Mouse (Mus musculus) intestine, embryonic 14.5 days (tissue): ENCODE data around the gene Klhl22. TPM values are rescaled to one million over a fixed set of nuclear protein-coding genes. Genes with fewer than 3 reads are reported as not detected.

Source experiments
- ATAC-seq: fragments of 200-750 bp; cut with Nextera tagmentation; replicated peaks from 2 replicates; pipeline ENCODE4 v1.8.0; 2017; ENCODE audit warnings: low read depth, moderate number of reproducible peaks, moderate TSS enrichment, moderate library complexity; ENCODE audit not compliant: low FRiP score, low TSS enrichment
- DNase-seq: peaks from one replicate; pipeline ENCODE4 v3.0.0-alpha.2; 2018; ENCODE audit warnings: low spot score
- H3K27ac ChIP-seq: fragments of 300-500 bp; sonication (generic); 2 replicates; pipeline ENCODE4 v1.5.1; 2014; ENCODE audit warnings: low read depth, mild to moderate bottlenecking, control low read depth
- H3K27me3 ChIP-seq: fragments of 300-500 bp; sonication (generic); replicated peaks from 2 replicates; pipeline ENCODE4 v1.6.1; 2014; ENCODE audit warnings: low read length, control low read depth; ENCODE audit not compliant: control insufficient read depth, insufficient read depth
- H3K36me3 ChIP-seq: fragments of 300-500 bp; sonication (generic); 2 replicates; pipeline ENCODE4 v1.6.1; 2014; ENCODE audit warnings: low read length, control low read depth; ENCODE audit not compliant: control insufficient read depth, insufficient read depth
- H3K4me1 ChIP-seq: fragments of 300-500 bp; sonication (generic); replicated peaks from 2 replicates; pipeline ENCODE4 v1.6.1; 2014; ENCODE audit warnings: low read length, control low read depth, mixed read lengths; ENCODE audit not compliant: control insufficient read depth, insufficient read depth
- H3K4me2 ChIP-seq: fragments of 300-500 bp; sonication (generic); 2 replicates; pipeline ENCODE4 v1.6.1; 2014; ENCODE audit warnings: low read length
- H3K4me3 ChIP-seq: fragments of 300-500 bp; sonication (generic); 2 replicates; pipeline ENCODE4 v1.5.1; 2014; ENCODE audit warnings: low read depth, low read length, control low read depth, mixed read lengths
- H3K9ac ChIP-seq: fragments of 300-500 bp; sonication (generic); 2 replicates; pipeline ENCODE4 v1.6.1; 2014; ENCODE audit warnings: mild to moderate bottlenecking, low read length
- H3K9me3 ChIP-seq: fragments of 300-500 bp; sonication (generic); 2 replicates; pipeline ENCODE4 v1.6.1; 2016; ENCODE audit warnings: low read length, control low read depth; ENCODE audit not compliant: control insufficient read depth
- WGBS: fragments of 180-500 bp; shearing (Covaris S2); extraction: QIAGEN DNeasy Blood & Tissue Kit; methylation state at CpG from one replicate; pipeline ENCODE4 v1.1.7; 2014; 5-methylcytosine and 5-hydroxymethylcytosine counted together
- polyA plus RNA-seq: library from polyadenylated mRNA; unstranded; fragments of >200 nt; fragmentation: Nextera tagmentation; extraction: Ambion mirVana; gene quantifications from 2 replicates; pipeline ENCODE4 v1.2.1, GENCODE M21; 2014

Klhl22 gene
- polyA plus RNA-seq, 1 experiment from 2014 or later, result 66.5 TPM

- Histone ChIP-seq H3K4me3 (0 out of 2 replicates have a peak overlapping the region, but pooled peaks have one; percentile 63), H3K4me1 (peaks cover 29% of the 10 kb centered on the region), H3K36me3 (peaks cover 13% of the 10 kb centered on the region), H3K4me2 (peak overlapping the region; percentile 82), H3K9ac (no peak overlapping the region), H3K27me3 (no peaks in the 10 kb centered on the region), H3K9me3 (no peaks in the 10 kb centered on the region), H3K27ac (no peak overlapping the region)
- DNase-seq (no peak), ATAC-seq (no peak)
- 31% methylated on average over 1 of the region's 1 CpGs for WGBS
Observed at GRCm38 (mm10) chr16:17761074-17761473, 1.7 kb downstream of the Klhl22 start.

GRCm38 (mm10) chr16:17764108-17764511 is 4.7 kb downstream of the Klhl22 start:
- Histone ChIP-seq H3K27ac (peak overlapping the region; percentile 27; the same call in 1 of the 2 replicates), H3K4me1 (peaks cover 24% of the 10 kb centered on the region), H3K4me2 (0 out of 2 replicates have a peak overlapping the region, but pooled peaks have one; percentile 1), H3K4me3 (no peak overlapping the region), H3K36me3 (peaks cover 38% of the 10 kb centered on the region), H3K9ac (no peak overlapping the region), H3K27me3 (no peaks in the 10 kb centered on the region), H3K9me3 (no peaks in the 10 kb centered on the region)
- ATAC-seq (peak; percentile 55), DNase-seq (peak; percentile 56)
- WGBS, result 71% methylated on average over 4 of the region's 4 CpGs

GRCm38 (mm10) chr16:17768834-17769233 is 9.4 kb downstream of the Klhl22 start:
- DNase-seq, result no peak
- Histone ChIP-seq H3K4me3 (no peak overlapping the region), H3K36me3 (peaks cover 83% of the 10 kb centered on the region), H3K9me3 (no peaks in the 10 kb centered on the region), H3K27ac (no peak overlapping the region), H3K4me1 (no peaks in the 10 kb centered on the region), H3K27me3 (no peaks in the 10 kb centered on the region), H3K9ac (no peak overlapping the region), H3K4me2 (no peak overlapping the region)
- no peak for ATAC-seq
- WGBS, result 82% methylated on average over 7 of the region's 7 CpGs

- no peak for ATAC-seq
- Histone ChIP-seq H3K36me3 (peaks cover 84% of the 10 kb centered on the region), H3K27ac (no peak overlapping the region), H3K9ac (no peak overlapping the region), H3K4me2 (no peak overlapping the region), H3K9me3 (no peaks in the 10 kb centered on the region), H3K4me1 (no peaks in the 10 kb centered on the region), H3K4me3 (no peak overlapping the region), H3K27me3 (no peaks in the 10 kb centered on the region)
- no peak for DNase-seq
- 79% methylated on average over 4 of the region's 4 CpGs for WGBS
Observed at GRCm38 (mm10) chr16:17771117-17771865, 11.9 kb downstream of the Klhl22 start.

GRCm38 (mm10) chr16:17776828-17777227 is 17.4 kb downstream of the Klhl22 start:
- no peaks in the 10 kb centered on the region for H3K9me3 ChIP-seq
- H3K4me1 ChIP-seq, result no peaks in the 10 kb centered on the region
- H3K27me3 ChIP-seq, result no peaks in the 10 kb centered on the region
- peaks cover 87% of the 10 kb centered on the region for H3K36me3 ChIP-seq
- no peak for ATAC-seq
- H3K9ac ChIP-seq, result no peak overlapping the region
- H3K4me2 ChIP-seq, result no peak overlapping the region
- H3K27ac ChIP-seq, result no peak overlapping the region
- no peak for DNase-seq
- WGBS, result 71% methylated on average over 11 of the region's 11 CpGs
- H3K4me3 ChIP-seq, result no peak overlapping the region

GRCm38 (mm10) chr16:17778223-17778622 is 18.8 kb downstream of the Klhl22 start:
- Histone ChIP-seq H3K4me1 (no peaks in the 10 kb centered on the region), H3K9ac (no peak overlapping the region), H3K36me3 (peaks cover 86% of the 10 kb centered on the region), H3K27me3 (no peaks in the 10 kb centered on the region), H3K27ac (no peak overlapping the region), H3K9me3 (no peaks in the 10 kb centered on the region), H3K4me3 (no peak overlapping the region), H3K4me2 (no peak overlapping the region)
- WGBS, result 79% methylated on average over 4 of the region's 4 CpGs
- DNase-seq, result no peak
- no peak for ATAC-seq

- DNase-seq, result no peak
- Histone ChIP-seq H3K4me3 (no peak overlapping the region), H3K4me2 (no peak overlapping the region), H3K36me3 (peaks cover 86% of the 10 kb centered on the region), H3K9ac (no peak overlapping the region), H3K27ac (no peak overlapping the region), H3K9me3 (no peaks in the 10 kb centered on the region), H3K4me1 (no peaks in the 10 kb centered on the region), H3K27me3 (no peaks in the 10 kb centered on the region)
- ATAC-seq, result no peak
- WGBS, result 69% methylated on average over 1 of the region's 1 CpGs
Observed at GRCm38 (mm10) chr16:17779692-17780091, 20.3 kb downstream of the Klhl22 start.

GRCm38 (mm10) chr16:17785337-17785736 is 25.9 kb downstream of the Klhl22 start:
- Histone ChIP-seq H3K4me3 (no peak overlapping the region), H3K4me2 (no peak overlapping the region), H3K4me1 (no peaks in the 10 kb centered on the region), H3K9ac (no peak overlapping the region), H3K27me3 (no peaks in the 10 kb centered on the region), H3K9me3 (no peaks in the 10 kb centered on the region), H3K27ac (no peak overlapping the region), H3K36me3 (peaks cover 85% of the 10 kb centered on the region)
- DNase-seq, result no peak
- ATAC-seq, result no peak
- WGBS, result 57% methylated on average over 3 of the region's 3 CpGs

- Histone ChIP-seq H3K9me3 (no peaks in the 10 kb centered on the region), H3K36me3 (peaks cover 49% of the 10 kb centered on the region), H3K4me3 (no peak overlapping the region), H3K4me1 (peaks cover 5% of the 10 kb centered on the region; the same call in 1 of the 2 replicates), H3K4me2 (no peak overlapping the region), H3K27ac (no peak overlapping the region), H3K9ac (no peak overlapping the region), H3K27me3 (no peaks in the 10 kb centered on the region)
- 71% methylated on average over 3 of the region's 3 CpGs for WGBS
- DNase-seq (no peak), ATAC-seq (no peak)
Observed at GRCm38 (mm10) chr16:17792728-17793127, 33.3 kb downstream of the Klhl22 start.
